Mouse (Mus musculus) left cerebral cortex, postnatal 4 days (tissue): ENCODE measurements at regions not wholly inside any gene's neighbourhood (a gene's known extent, or its start where the extent isn't known, plus 50 kb on each side); places are given as distances from the start of the nearest gene placed in this dataset.

Experiments
- DNase-seq: peaks from one replicate; pipeline ENCODE4 v3.0.0-alpha.2; 2022
- intact Hi-C: fragments of 180-260 bp; cut with DNase I; formaldehyde crosslinking; loops from one replicate; pipeline ENCODE4 v1.15.1; 2025

DNA sequence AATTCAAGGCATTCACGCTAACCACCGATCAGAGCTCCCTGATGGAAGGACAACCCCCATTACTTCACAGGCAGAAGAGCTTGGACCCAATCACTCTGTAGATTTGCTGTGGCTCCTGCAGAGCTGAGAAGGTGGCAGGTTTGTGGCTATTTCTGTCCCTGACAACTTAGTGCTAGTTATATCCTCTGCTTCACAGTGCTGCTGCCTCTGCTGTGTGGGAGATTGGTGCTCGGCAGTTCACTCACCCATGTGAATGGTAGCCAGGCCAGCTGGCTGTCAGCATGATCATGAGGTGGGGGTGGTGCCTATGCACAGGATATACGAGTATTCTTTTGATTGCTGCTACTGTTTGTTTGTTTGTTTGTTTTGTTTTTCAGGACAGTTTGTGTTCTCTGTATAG is 113.9 kb downstream of the Gm10131 start:
- intact Hi-C loops: no loop called here
- peak; percentile 17 for DNase-seq

DNA sequence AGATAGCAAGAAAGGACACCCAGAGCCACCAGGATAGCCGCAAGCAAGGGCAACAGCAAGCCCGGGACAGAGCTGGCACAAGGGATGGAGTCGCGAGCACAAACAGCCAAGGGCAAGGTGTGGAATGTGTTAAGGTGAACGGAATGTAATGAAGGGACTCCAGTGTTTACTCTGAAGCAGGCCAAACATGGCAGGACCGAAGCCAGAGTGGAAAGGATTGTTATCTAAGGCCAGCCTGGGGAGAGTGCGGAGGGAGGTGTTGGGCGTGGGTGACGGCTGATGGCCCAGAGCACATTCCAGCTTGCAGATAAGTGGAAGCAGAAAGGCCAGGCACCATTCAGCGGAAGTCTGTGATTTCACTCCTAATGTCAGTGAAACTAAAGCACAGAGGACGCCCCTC is 118.6 kb downstream of the Gm10131 start:
- no peak for DNase-seq
- intact Hi-C loops: no loop called here

GRCm38 (mm10) chr8:33991917-33992875 is 119.3 kb downstream of the Gm10131 start:
- intact Hi-C loops: no loop called here
- DNase-seq: no peak

DNA sequence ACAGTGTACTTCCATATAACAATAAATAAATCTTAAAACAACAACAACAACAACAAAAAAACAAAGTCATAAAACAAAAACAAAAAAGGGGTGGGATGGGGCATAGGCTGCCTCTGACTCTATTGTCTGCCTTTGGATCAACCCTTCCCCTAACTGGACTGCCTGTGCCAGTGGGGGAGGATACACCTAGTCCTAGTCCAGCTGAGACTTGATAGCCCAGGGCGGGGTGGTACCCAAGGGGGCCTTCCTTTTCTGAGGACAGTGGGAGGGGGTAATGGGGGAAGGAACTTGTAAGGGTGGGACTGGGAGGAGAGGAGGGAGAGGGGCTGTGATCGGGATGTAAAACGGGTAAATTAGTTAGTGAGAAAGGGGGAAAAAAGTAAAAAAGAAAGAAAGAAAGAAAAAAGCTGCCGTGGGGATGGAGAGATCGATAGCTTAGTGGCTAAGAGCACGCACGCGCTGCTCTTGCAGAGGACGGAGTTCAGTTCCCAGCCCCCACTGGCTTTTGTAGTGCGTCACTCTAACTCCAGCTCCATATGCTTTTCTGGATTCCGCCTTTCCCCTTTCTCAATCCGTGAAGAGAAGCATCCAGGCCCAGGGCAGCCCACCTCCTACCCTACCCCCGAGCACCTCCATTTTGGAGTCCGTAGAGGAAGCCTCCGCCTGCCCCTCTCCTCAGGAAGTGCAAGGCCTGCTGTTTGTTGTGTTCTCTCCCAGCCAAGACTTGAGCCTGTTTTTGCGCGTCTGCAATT is 120.2 kb downstream of the Gm10131 start:
- no peak for DNase-seq
- intact Hi-C loops: no loop called here

- DNase-seq: no peak
- intact Hi-C loops: no loop called here
Observed at GRCm38 (mm10) chr8:33990039-33990438, 121.5 kb downstream of the Gm10131 start.

- intact Hi-C loops: no loop called here
- no peak for DNase-seq
Observed at GRCm38 (mm10) chr8:33987755-33988104, 123.8 kb downstream of the Gm10131 start.

DNA sequence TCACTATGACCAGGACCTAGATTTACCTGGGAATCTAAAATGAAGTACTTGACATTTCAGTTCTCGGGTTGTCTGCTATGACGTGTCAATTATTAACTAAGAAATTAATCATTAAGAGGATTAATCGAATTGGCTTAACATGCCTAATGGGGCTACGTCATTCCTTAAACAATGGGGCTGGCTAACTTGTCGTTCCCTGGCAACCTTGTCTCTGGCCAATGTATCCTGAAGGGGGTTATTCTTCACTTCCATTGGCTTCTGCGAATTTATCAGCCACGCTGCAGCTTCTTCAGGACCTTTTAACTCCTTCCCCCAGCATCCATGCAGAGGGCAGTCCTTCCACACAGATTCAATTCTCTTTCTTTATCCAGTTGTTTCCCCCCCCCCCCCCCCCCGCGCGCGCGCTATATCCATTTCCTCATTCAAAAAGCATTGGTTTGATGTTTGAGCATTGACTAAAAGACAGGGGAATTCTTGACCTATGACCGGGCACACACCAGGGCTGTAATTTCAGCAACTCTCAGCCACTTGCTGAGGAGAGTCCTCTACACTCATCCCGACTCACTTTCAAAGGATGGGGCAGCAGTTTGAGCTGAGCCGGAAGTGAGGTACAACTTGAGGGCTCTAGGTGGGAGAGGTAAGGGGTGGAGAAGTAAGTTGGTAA is 124.3 kb downstream of the Gm10131 start:
- DNase-seq: no peak
- intact Hi-C loops: no loop called here

GRCm38 (mm10) chr8:33986657-33987056 is 124.9 kb downstream of the Gm10131 start:
- intact Hi-C loops: no loop called here
- no peak for DNase-seq

- no peak for DNase-seq
- intact Hi-C loops: no loop called here
Observed at GRCm38 (mm10) chr8:33985430-33985977, 126.0 kb downstream of the Gm10131 start.

- intact Hi-C loops: no loop called here
- DNase-seq: peak; percentile 19
Observed at GRCm38 (mm10) chr8:33981629-33982028, 129.9 kb downstream of the Gm10131 start.

DNA sequence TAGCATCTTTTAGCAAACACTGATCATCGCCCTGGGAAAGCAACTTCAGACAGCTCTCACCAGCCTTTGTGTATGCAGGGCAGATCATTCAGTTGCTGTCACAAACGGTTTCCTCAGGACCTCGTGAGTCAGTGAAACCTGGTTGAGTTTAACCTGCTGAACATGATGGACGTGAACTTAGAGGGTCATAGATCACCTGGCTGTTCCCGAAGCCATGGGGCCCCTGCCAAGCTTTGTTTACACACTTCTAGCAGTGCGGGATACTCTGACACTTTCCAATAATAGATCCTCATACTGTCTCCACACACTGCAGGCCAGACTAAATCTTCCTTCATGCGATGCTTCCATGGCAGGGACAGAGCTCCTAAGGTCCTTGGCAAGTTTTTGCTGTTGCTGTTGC is 130.5 kb downstream of the Gm10131 start:
- DNase-seq: no peak
- intact Hi-C loops: no loop called here
